Mouse (Mus musculus): ENCODE measurements at regions not wholly inside any gene's neighbourhood (a gene's known extent, or its start where the extent isn't known, plus 50 kb on each side); places are given as distances from the start of the nearest gene placed in this dataset.

- CTCF ChIA-PET = no interaction called here
These were observed 173.9 kb upstream of the Dapk1 start for GRCm38 (mm10) chr13:60427755-60428385.

- CTCF ChIA-PET = no interaction called here
These were observed 172.6 kb upstream of the Dapk1 start for GRCm38 (mm10) chr13:60429148-60429547.

- CTCF ChIA-PET = no interaction called here
These were observed 170.3 kb upstream of the Dapk1 start for GRCm38 (mm10) chr13:60431412-60431811.

- CTCF ChIA-PET = no interaction called here
These were observed 167.2 kb upstream of the Dapk1 start for GRCm38 (mm10) chr13:60434221-60435210.

- CTCF ChIA-PET = no interaction called here
These were observed 166.4 kb upstream of the Dapk1 start for GRCm38 (mm10) chr13:60435333-60435732.

GRCm38 (mm10) chr13:60438177-60438576, 163.6 kb upstream of the Dapk1 start:
- CTCF ChIA-PET = no interaction called here

GRCm38 (mm10) chr13:60440586-60440985, 161.2 kb upstream of the Dapk1 start:
- CTCF ChIA-PET = no interaction called here

- CTCF ChIA-PET = no interaction called here
These were observed 156.6 kb upstream of the Dapk1 start for GRCm38 (mm10) chr13:60445164-60445563.

GRCm38 (mm10) chr13:60446926-60447325, 154.8 kb upstream of the Dapk1 start:
- CTCF ChIA-PET = no interaction called here

GRCm38 (mm10) chr13:60450721-60451506, 150.8 kb upstream of the Dapk1 start:
- CTCF ChIA-PET = no interaction called here

- CTCF ChIA-PET = no interaction called here
These were observed 147.8 kb upstream of the Dapk1 start for GRCm38 (mm10) chr13:60453821-60454483.

- CTCF ChIA-PET = no interaction called here
These were observed 146.6 kb upstream of the Dapk1 start for GRCm38 (mm10) chr13:60455033-60455619.

- CTCF ChIA-PET = no interaction called here
These were observed 145.7 kb upstream of the Dapk1 start for GRCm38 (mm10) chr13:60455863-60456551.

- CTCF ChIA-PET = no interaction called here
These were observed 144.5 kb upstream of the Dapk1 start for GRCm38 (mm10) chr13:60457277-60457676.

GRCm38 (mm10) chr13:60459002-60459401, 142.7 kb upstream of the Dapk1 start:
- CTCF ChIA-PET = no interaction called here

- CTCF ChIA-PET = no interaction called here
These were observed 135.0 kb upstream of the Dapk1 start for GRCm38 (mm10) chr13:60466553-60467313.

GRCm38 (mm10) chr13:60467821-60468579, 133.7 kb upstream of the Dapk1 start:
- CTCF ChIA-PET = no interaction called here

- CTCF ChIA-PET = no interaction called here
These were observed 131.0 kb upstream of the Dapk1 start for GRCm38 (mm10) chr13:60470426-60471398.
